Mouse (Mus musculus) regulatory T cell (primary cell): ENCODE measurements around the gene Zglp1.
"Not testable (repeated sequence)": the region's sequence is repeated elsewhere in the genome, so short reads cannot be mapped to it uniquely, and the experiment has no call there.

Experiments
- in situ Hi-C: fragments of 300-600 bp; cut with MboI, MseI; formaldehyde crosslinking; loops from one replicate; pipeline ENCODE4 v1.15.1; 2025; ENCODE audit warnings: high pct_unique_total_duplicates

The Zglp1 gene

GRCm38 (mm10) chr9:21073044-21073840 lies 6.3 kb upstream of the Zglp1 start, which contains the start of the genes Gm49373 and Fdx1l:
Gene Gm49373, minus strand, starts transcription at chr9:21073096.
Gene Fdx1l, minus strand, starts transcription at chr9:21073614.
- in situ Hi-C loops, result no loop called here

GRCm38 (mm10) chr9:21072641-21073040 lies 5.7 kb upstream of the Zglp1 start:
- in situ Hi-C loops, result no loop called here

GRCm38 (mm10) chr9:21062928-21063327 lies 4.0 kb downstream of the Zglp1 start:
- in situ Hi-C loops, result no loop called here

DNA sequence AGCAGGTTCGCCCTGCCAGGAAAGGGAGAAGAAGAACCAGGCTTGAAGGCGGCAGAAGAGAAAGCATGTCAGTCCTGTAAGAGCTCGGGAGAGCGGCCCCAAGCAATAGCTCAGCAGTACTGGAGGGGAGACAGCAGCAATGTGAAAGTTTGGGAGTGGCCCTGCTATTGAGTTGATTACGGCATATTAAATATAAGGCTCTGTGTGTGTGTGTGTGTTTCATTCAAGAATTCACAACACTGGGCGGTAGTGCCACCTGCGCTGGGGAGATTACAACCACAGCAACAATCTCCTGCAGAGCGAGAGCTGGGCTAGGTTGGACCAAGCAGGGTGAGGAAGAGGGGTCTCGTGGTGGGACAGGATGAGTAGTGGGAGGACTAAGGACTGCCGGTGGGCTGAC lies 15.3 kb downstream of the Zglp1 start:
- in situ Hi-C loops, result no loop called here

- in situ Hi-C loops, result no loop called here
These were observed 21.7 kb downstream of the Zglp1 start for GRCm38 (mm10) chr9:21045235-21045634.

GRCm38 (mm10) chr9:21044785-21045184 lies 22.1 kb downstream of the Zglp1 start:
- in situ Hi-C loops, result not testable (repeated sequence)

DNA sequence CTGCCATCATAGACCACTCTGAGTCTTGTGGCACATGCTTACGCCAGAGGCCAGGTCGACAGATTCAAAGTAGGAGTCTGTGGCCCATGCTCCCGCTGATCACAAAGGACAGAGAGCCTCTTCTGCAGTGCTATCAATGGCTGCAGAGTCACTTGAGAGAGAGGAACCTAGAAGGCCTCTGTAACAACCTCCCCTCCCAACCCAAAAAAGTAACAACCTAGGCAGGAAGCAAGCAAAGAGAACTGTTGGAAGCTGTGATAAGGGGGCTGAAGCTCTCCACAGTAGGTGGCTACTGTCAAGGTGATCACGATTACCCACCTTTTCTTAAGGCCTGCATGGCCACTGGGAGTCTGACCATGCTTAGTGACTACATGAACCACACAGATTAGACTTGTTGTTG lies 23.3 kb downstream of the Zglp1 start:
- in situ Hi-C loops, result no loop called here

GRCm38 (mm10) chr9:21041308-21041707 lies 25.6 kb downstream of the Zglp1 start:
- in situ Hi-C loops, result no loop called here

DNA sequence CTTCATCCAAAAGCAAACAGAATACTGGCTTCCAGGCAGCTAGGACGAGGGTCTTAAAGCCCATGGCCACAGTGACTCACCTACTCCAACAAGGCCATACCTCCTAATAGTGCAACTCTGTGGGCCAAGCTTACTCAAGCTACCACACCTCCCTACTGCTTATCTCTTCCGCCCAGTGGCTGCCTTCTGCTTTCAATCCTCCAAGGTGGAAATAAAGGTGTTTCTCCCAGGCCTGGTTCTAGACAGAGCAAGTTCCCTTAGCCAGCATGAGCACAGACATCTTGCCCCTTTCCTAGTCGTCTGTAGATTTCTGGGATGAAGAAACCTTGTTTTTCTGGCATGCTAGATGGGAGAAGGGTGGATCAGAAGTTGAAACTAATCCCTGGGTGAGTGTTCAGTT lies 27.1 kb downstream of the Zglp1 start:
- in situ Hi-C loops, result no loop called here

GRCm38 (mm10) chr9:21037481-21037891 lies 29.4 kb downstream of the Zglp1 start:
- in situ Hi-C loops, result no loop called here

DNA sequence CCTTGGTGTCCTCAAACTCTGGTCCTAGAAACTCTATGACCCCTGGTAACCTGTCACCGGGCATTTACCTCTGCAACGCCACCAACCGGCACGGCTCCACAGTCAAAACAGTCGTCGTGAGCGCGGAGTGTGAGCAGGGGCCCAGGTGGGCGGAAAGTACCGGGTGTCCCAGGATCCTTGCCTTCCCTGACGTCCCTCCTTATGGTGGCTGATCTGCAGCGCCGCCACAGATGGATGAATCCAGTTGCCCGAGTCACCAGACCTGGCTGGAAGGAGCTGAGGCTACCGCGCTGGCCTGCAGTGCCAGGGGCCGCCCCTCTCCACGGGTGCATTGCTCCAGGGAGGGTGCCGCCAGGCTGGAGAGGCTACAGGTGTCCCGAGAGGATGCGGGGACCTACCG lies 30.2 kb downstream of the Zglp1 start:
- in situ Hi-C loops, result no loop called here

- in situ Hi-C loops, result no loop called here
These were observed 30.7 kb downstream of the Zglp1 start for GRCm38 (mm10) chr9:21036161-21036560.

DNA sequence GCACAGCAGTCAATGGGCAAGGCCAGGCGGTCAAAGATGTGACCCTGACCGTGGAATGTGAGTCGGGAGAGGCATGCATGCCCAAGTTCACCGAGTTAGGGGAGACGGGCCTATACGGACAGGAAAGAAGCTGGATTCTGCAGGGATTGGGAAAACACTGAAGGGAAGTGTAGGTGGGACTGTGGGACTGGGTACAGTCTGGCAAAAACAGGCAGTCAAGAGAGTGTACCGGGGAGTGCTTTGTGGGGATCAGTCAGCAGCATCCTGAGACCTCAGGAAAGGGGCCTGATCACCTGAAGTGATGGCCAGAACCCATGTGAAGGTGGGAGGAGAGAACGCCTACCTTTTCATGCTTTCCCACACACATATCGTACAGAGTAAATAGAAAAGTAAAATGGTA lies 31.3 kb downstream of the Zglp1 start:
- in situ Hi-C loops, result no loop called here

DNA sequence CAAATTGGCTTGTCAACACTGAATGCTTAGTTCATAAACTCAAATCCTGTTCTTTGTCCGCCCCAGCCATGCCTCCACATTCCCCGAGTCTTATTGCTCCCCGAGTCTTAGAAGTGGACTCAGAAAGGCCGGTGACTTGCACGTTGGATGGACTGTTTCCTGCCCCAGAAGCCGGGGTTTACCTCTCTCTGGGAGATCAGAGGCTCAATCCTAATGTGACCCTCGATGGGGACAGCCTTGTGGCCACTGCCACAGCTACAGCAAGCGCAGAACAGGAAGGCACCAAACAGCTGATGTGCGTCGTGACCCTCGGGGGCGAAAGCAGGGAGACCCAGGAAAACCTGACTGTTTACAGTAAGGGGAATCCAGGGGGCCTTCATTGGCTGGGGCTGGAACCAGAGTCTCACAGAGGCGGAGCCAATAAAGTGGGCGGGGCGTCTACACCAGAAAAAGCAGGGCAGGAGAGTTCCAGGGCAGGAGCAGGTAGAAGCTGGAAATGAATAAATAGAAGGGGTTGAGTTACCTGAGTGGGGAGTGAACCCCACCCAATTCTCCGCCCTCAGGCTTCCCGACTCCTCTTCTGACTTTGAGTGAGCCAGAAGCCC lies 32.3 kb downstream of the Zglp1 start:
- in situ Hi-C loops, result loop anchor here (5.0 kb wide), 1 partner anchor 113 kb away; the partner anchor contains the start of gene Cdc37

DNA sequence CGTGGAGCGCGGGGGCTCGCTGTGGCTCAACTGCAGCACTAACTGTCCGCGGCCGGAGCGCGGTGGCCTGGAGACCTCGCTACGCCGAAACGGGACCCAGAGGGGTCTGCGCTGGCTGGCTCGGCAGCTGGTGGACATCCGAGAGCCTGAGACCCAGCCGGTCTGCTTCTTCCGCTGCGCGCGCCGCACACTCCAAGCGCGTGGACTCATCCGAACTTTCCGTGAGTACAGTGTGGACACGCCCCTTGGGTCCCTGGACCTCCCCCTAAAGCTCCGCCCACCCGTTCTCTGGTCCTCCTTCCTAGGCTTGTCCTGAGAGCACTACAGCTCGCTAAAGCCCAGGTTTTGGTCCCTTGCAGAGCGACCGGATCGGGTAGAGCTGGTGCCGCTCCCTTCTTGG lies 33.8 kb downstream of the Zglp1 start:
- in situ Hi-C loops, result loop anchor here (5.0 kb wide), 1 partner anchor 114 kb away; the partner anchor contains the start of gene Cdc37

GRCm38 (mm10) chr9:21032491-21032890 lies 34.4 kb downstream of the Zglp1 start:
- in situ Hi-C loops, result loop anchor here (5.0 kb wide), 1 partner anchor 115 kb away; the partner anchor contains the start of gene Cdc37

GRCm38 (mm10) chr9:21031896-21032351 lies 35.0 kb downstream of the Zglp1 start, which contains the start of gene Icam5:
Gene Icam5, plus strand, starts transcription at chr9:21032073.
- in situ Hi-C loops, result loop anchor here (5.0 kb wide), 1 partner anchor 115 kb away; the partner anchor contains the start of gene Cdc37

DNA sequence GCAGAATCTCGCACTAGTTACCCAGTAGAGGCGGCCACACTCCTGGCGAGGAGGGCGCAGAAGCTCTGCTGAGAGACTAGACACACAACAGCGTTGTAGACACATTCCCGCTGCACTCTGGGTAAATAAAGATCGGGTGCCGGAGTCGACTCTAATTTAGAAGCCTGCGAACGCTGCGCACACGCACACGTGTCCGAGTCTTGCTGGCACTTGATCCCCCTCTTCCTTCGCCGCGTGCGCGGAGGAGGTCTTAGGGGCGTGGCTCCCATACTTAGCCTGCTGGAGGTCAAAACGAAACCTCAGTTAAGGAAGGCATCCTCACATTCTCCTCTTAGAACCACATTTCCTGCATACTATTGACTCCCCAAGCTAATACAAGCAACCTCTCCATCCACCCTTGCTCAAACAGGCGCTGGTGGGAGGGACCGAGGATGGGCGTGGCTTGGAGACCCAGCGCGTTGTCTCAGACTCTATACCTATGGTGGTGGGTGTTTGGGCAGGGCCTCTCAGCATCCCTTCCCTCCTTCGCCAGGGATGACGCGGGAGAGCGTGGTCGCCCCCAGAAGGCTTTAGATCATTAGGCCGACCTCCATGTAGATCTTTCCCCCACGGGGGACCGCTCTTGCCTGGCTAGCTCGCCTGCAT lies 35.5 kb downstream of the Zglp1 start:
- in situ Hi-C loops, result loop anchor here (5.0 kb wide), 1 partner anchor 116 kb away; the partner anchor contains the start of gene Cdc37

- in situ Hi-C loops, result loop anchor here (5.0 kb wide), 1 partner anchor 116 kb away; the partner anchor contains the start of gene Cdc37
These were observed 36.1 kb downstream of the Zglp1 start for GRCm38 (mm10) chr9:21030781-21031250.

- in situ Hi-C loops, result loop anchor here (5.0 kb wide), 1 partner anchor 117 kb away; the partner anchor contains the start of gene Cdc37
These were observed 36.8 kb downstream of the Zglp1 start for GRCm38 (mm10) chr9:21030055-21030600.
